Mouse (Mus musculus): ENCODE measurements around the gene Taf8.

GRCm38 (mm10) chr17:47543051-47543650 is 41.1 kb upstream of the Taf8 start:
- TF ChIP-seq EP300 (IDR thresholded peaks at IDR 0.05; ENCODE audit: low read depth in 1 of 2, low read length in 2 of 2), result no peak
- no peak for TF ChIP-seq POLR2AphosphoS2 (IDR thresholded peaks at IDR 0.05; ENCODE audit: low read length)
- no peak for TF ChIP-seq POLR2A (IDR thresholded peaks at IDR 0.05; ENCODE audit: control insufficient read depth in 1 of 2, insufficient read depth in 1 of 2, low read depth in 1 of 2, low read length in 2 of 2, poor library complexity in 1 of 2)
- no peak for TF ChIP-seq MAFK (IDR thresholded peaks at IDR 0.05; ENCODE audit: borderline replicate concordance, low read depth, low read length)
- TF ChIP-seq NELFE (IDR thresholded peaks at IDR 0.05; ENCODE audit: low read depth, low read length), result no peak
- no peak for TF ChIP-seq MAX (IDR thresholded peaks at IDR 0.05; ENCODE audit: low read length)
- no peak for TF ChIP-seq CTCF (IDR thresholded peaks at IDR 0.05 in 2 of 3, conservative IDR thresholded peaks at IDR 0.05 in 1 of 3; ENCODE audit: control insufficient read depth in 1 of 3, insufficient read depth in 1 of 3, low read depth in 2 of 3, low read length in 3 of 3, poor library complexity in 1 of 3, severe bottlenecking in 1 of 3)
- no peak for TF ChIP-seq NRF1 (IDR thresholded peaks at IDR 0.05; ENCODE audit: insufficient read depth, low read depth, low read length, poor library complexity, severe bottlenecking)
- TF ChIP-seq ZNF384 (IDR thresholded peaks at IDR 0.05; ENCODE audit: low read depth, low read length), result no peak
- TF ChIP-seq TCF12 (IDR thresholded peaks at IDR 0.05; ENCODE audit: low read depth, low read length), result no peak
- no peak for TF ChIP-seq CHD2 (IDR thresholded peaks at IDR 0.05; ENCODE audit: low read length)
- no peak for TF ChIP-seq UBTF (IDR thresholded peaks at IDR 0.05; ENCODE audit: borderline replicate concordance, insufficient read depth, low read depth, low read length)
- no peak for TF ChIP-seq ZC3H11A (IDR thresholded peaks at IDR 0.05; ENCODE audit: low read depth, low read length)
- no peak for TF ChIP-seq HCFC1 (IDR thresholded peaks at IDR 0.05; ENCODE audit: low read depth, low read length)
